Mouse (Mus musculus): Measurements from ENCODE around the gene Sapcd2. TPM values are rescaled to one million over a fixed set of nuclear protein-coding genes. Genes with fewer than 3 reads are reported as not detected.
"Not testable (repeated sequence)": the region's sequence is repeated elsewhere in the genome, so short reads cannot be mapped to it uniquely, and the experiment has no call there.

Sapcd2 gene
- polyA plus RNA-seq, 1 experiment from 2014 or later, result 53.3 TPM

- WGBS, result 1% methylated on average over 52 of the region's 54 CpGs
- Histone ChIP-seq H3K9me3 (ENCODE audit: control insufficient read depth, low read length) (no peaks in the 10 kb centered on the region), H3K9ac (ENCODE audit: low read length) (peak overlapping the region; percentile 95), H3K4me3 (ENCODE audit: low read depth, low read length) (peak overlapping the region; percentile 91), H3K4me2 (peak overlapping the region; percentile 84), H3K27ac (ENCODE audit: low read depth, low read length) (peak overlapping the region; percentile 54; the same call in 1 of the 2 replicates), H3K27me3 (ENCODE audit: control insufficient read depth, insufficient read depth, low read length) (peaks cover 16% of the 10 kb centered on the region), H3K4me1 (ENCODE audit: control insufficient read depth, insufficient read depth, low read length) (peaks cover 5% of the 10 kb centered on the region), H3K36me3 (ENCODE audit: control insufficient read depth, insufficient read depth, low read length) (no peaks in the 10 kb centered on the region)
- ATAC-seq (ENCODE audit: low FRiP score), result peak; percentile 71
- peak; percentile 96 for DNase-seq (ENCODE audit: low spot score, missing footprints)
These were observed 31.0 kb downstream of the Sapcd2 start for GRCm38 (mm10) chr2:25402972-25403601.

- Histone ChIP-seq H3K27me3 (ENCODE audit: control insufficient read depth, insufficient read depth, low read length) (peaks cover 13% of the 10 kb centered on the region; the same call in 1 of the 2 replicates), H3K4me1 (ENCODE audit: control insufficient read depth, insufficient read depth, low read length) (peaks cover 5% of the 10 kb centered on the region), H3K9me3 (ENCODE audit: control insufficient read depth, low read length) (no peaks in the 10 kb centered on the region), H3K4me2 (peak overlapping the region; percentile 84), H3K4me3 (ENCODE audit: low read depth, low read length) (peak overlapping the region; percentile 91), H3K27ac (ENCODE audit: low read depth, low read length) (no peak overlapping the region), H3K9ac (ENCODE audit: low read length) (peak overlapping the region; percentile 95), H3K36me3 (ENCODE audit: control insufficient read depth, insufficient read depth, low read length) (no peaks in the 10 kb centered on the region; the same call in 1 of the 2 replicates)
- 86% methylated on average over 4 of the region's 4 CpGs for WGBS
- no peak for ATAC-seq (ENCODE audit: low FRiP score)
- no peak for DNase-seq (ENCODE audit: low spot score, missing footprints)
These were observed 31.9 kb downstream of the Sapcd2 start for GRCm38 (mm10) chr2:25403994-25404393.

GRCm38 (mm10) chr2:25408908-25409307 lies 36.8 kb downstream of the Sapcd2 start:
- WGBS, result 93% methylated on average over 10 of the region's 10 CpGs
- Histone ChIP-seq H3K4me1 (ENCODE audit: control insufficient read depth, insufficient read depth, low read length) (peaks cover 5% of the 10 kb centered on the region), H3K36me3 (ENCODE audit: control insufficient read depth, insufficient read depth, low read length) (no peaks in the 10 kb centered on the region; the same call in 1 of the 2 replicates), H3K9me3 (ENCODE audit: control insufficient read depth, low read length) (no peaks in the 10 kb centered on the region), H3K27ac (ENCODE audit: low read depth, low read length) (no peak overlapping the region), H3K27me3 (ENCODE audit: control insufficient read depth, insufficient read depth, low read length) (no peaks in the 10 kb centered on the region), H3K4me2 (no peak overlapping the region), H3K9ac (ENCODE audit: low read length) (no peak overlapping the region), H3K4me3 (ENCODE audit: low read depth, low read length) (no peak overlapping the region)
- ATAC-seq (ENCODE audit: low FRiP score) (no peak), DNase-seq (ENCODE audit: low spot score, missing footprints) (no peak)

- DNase-seq (ENCODE audit: low spot score, missing footprints); H3K4me3 ChIP-seq (ENCODE audit: low read depth, low read length); H3K36me3 ChIP-seq (ENCODE audit: control insufficient read depth, insufficient read depth, low read length); H3K9me3 ChIP-seq (ENCODE audit: control insufficient read depth, low read length); H3K4me1 ChIP-seq (ENCODE audit: control insufficient read depth, insufficient read depth, low read length); H3K9ac ChIP-seq (ENCODE audit: low read length); H3K4me2 ChIP-seq; ATAC-seq (ENCODE audit: low FRiP score); H3K27ac ChIP-seq (ENCODE audit: low read depth, low read length); H3K27me3 ChIP-seq (ENCODE audit: control insufficient read depth, insufficient read depth, low read length): not testable (repeated sequence)
These were observed 41.3 kb downstream of the Sapcd2 start for GRCm38 (mm10) chr2:25413436-25413835.

GRCm38 (mm10) chr2:25417426-25417825 lies 45.3 kb downstream of the Sapcd2 start:
- H3K4me1 ChIP-seq (ENCODE audit: control insufficient read depth, insufficient read depth, low read length), result no peaks in the 10 kb centered on the region
- ATAC-seq (ENCODE audit: low FRiP score) (no peak), DNase-seq (ENCODE audit: low spot score, missing footprints) (no peak)
- no peaks in the 10 kb centered on the region for H3K27me3 ChIP-seq (ENCODE audit: control insufficient read depth, insufficient read depth, low read length)
- 24% methylated on average over 3 of the region's 3 CpGs for WGBS
- H3K27ac ChIP-seq (ENCODE audit: low read depth, low read length), result no peak overlapping the region
- no peaks in the 10 kb centered on the region for H3K36me3 ChIP-seq (ENCODE audit: control insufficient read depth, insufficient read depth, low read length)
- H3K9me3 ChIP-seq (ENCODE audit: control insufficient read depth, low read length), result no peaks in the 10 kb centered on the region
- H3K4me2 ChIP-seq, result no peak overlapping the region
- no peak overlapping the region for H3K9ac ChIP-seq (ENCODE audit: low read length)
- no peak overlapping the region for H3K4me3 ChIP-seq (ENCODE audit: low read depth, low read length)

GRCm38 (mm10) chr2:25421896-25422295 lies 49.8 kb downstream of the Sapcd2 start:
- 13% methylated on average over 3 of the region's 3 CpGs for WGBS
- H3K36me3 ChIP-seq (ENCODE audit: control insufficient read depth, insufficient read depth, low read length), result no peaks in the 10 kb centered on the region
- H3K4me2 ChIP-seq, result no peak overlapping the region
- H3K9ac ChIP-seq (ENCODE audit: low read length), result no peak overlapping the region
- H3K4me3 ChIP-seq (ENCODE audit: low read depth, low read length), result no peak overlapping the region
- peaks cover 8% of the 10 kb centered on the region; the same call in 1 of the 2 replicates for H3K27me3 ChIP-seq (ENCODE audit: control insufficient read depth, insufficient read depth, low read length)
- peak; percentile 62 for ATAC-seq (ENCODE audit: low FRiP score)
- peak; percentile 89 for DNase-seq (ENCODE audit: low spot score, missing footprints)
- no peaks in the 10 kb centered on the region for H3K4me1 ChIP-seq (ENCODE audit: control insufficient read depth, insufficient read depth, low read length)
- no peak overlapping the region for H3K27ac ChIP-seq (ENCODE audit: low read depth, low read length)
- H3K9me3 ChIP-seq (ENCODE audit: control insufficient read depth, low read length), result no peaks in the 10 kb centered on the region

- ATAC-seq (ENCODE audit: low FRiP score) (no peak), DNase-seq (ENCODE audit: low spot score, missing footprints) (no peak)
- Histone ChIP-seq H3K9me3 (ENCODE audit: control insufficient read depth, low read length) (no peaks in the 10 kb centered on the region), H3K27ac (ENCODE audit: low read depth, low read length) (no peak within 1 kb of the TSS), H3K4me1 (ENCODE audit: control insufficient read depth, insufficient read depth, low read length) (no peaks in the 10 kb centered on the region), H3K4me3 (ENCODE audit: low read depth, low read length) (no peak within 1 kb of the TSS), H3K4me2 (no peak within 1 kb of the TSS), H3K9ac (ENCODE audit: low read length) (no peak within 1 kb of the TSS), H3K27me3 (ENCODE audit: control insufficient read depth, insufficient read depth, low read length) (peaks cover 8% of the 10 kb centered on the region; the same call in 1 of the 2 replicates), H3K36me3 (ENCODE audit: control insufficient read depth, insufficient read depth, low read length) (no peaks in the 10 kb centered on the region)
- 69% methylated on average over 17 of the region's 17 CpGs for WGBS
These were observed 50.7 kb downstream of the Sapcd2 start, which contains the start of gene Fut7 for GRCm38 (mm10) chr2:25422587-25423410. Gene Fut7, plus strand, starts transcription at chr2:25423267.

GRCm38 (mm10) chr2:25423626-25424025 lies 51.5 kb downstream of the Sapcd2 start:
- Histone ChIP-seq H3K4me2 (no peak overlapping the region), H3K4me3 (ENCODE audit: low read depth, low read length) (no peak overlapping the region), H3K36me3 (ENCODE audit: control insufficient read depth, insufficient read depth, low read length) (no peaks in the 10 kb centered on the region), H3K27ac (ENCODE audit: low read depth, low read length) (no peak overlapping the region), H3K9me3 (ENCODE audit: control insufficient read depth, low read length) (no peaks in the 10 kb centered on the region), H3K9ac (ENCODE audit: low read length) (no peak overlapping the region), H3K27me3 (ENCODE audit: control insufficient read depth, insufficient read depth, low read length) (peaks cover 8% of the 10 kb centered on the region; the same call in 1 of the 2 replicates), H3K4me1 (ENCODE audit: control insufficient read depth, insufficient read depth, low read length) (no peaks in the 10 kb centered on the region)
- 67% methylated on average over 1 of the region's 1 CpGs for WGBS
- ATAC-seq (ENCODE audit: low FRiP score) (no peak), DNase-seq (ENCODE audit: low spot score, missing footprints) (no peak)

GRCm38 (mm10) chr2:25425481-25425880 lies 53.4 kb downstream of the Sapcd2 start:
- Histone ChIP-seq H3K4me2 (no peak overlapping the region), H3K27me3 (ENCODE audit: control insufficient read depth, insufficient read depth, low read length) (peaks cover 13% of the 10 kb centered on the region), H3K27ac (ENCODE audit: low read depth, low read length) (no peak overlapping the region), H3K9ac (ENCODE audit: low read length) (no peak overlapping the region), H3K4me1 (ENCODE audit: control insufficient read depth, insufficient read depth, low read length) (peaks cover 5% of the 10 kb centered on the region), H3K36me3 (ENCODE audit: control insufficient read depth, insufficient read depth, low read length) (no peaks in the 10 kb centered on the region), H3K4me3 (ENCODE audit: low read depth, low read length) (no peak overlapping the region), H3K9me3 (ENCODE audit: control insufficient read depth, low read length) (no peaks in the 10 kb centered on the region)
- DNase-seq (ENCODE audit: low spot score, missing footprints), result no peak
- WGBS, result 54% methylated on average over 27 of the region's 27 CpGs
- ATAC-seq (ENCODE audit: low FRiP score), result no peak
